8 mouse cellular contexts compared by ENCODE assay signal in the genomic region with DNA sequence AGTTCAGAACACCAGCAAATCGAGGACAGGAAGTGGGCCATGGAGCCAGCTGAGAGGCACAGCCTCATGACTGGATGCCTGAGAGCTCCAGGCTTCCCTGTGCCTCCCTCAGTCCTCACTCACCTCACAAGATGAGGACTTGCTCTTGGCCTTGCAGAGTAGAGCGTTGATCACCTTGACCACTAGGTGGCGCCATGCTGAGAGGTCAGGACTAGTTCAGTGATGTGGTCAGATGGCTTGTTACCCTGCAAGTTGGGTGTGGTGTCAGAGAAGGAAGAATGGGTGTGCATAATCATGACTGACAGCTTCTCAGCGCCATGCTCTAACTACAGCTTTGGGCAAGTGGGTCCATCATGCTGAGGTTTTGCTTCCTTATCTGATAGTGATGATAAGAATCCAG. TPM values are rescaled to one million over a fixed set of nuclear protein-coding genes. Genes with fewer than 3 reads are reported as not detected.
DNase-seq lines count a peak whose midpoint lies in the region; ATAC-seq lines count a peak whose summit lies in the region.

No protein-coding gene starts in this region.

- intact Hi-C loops in gastrocnemius, postnatal 36 days (cut with DNase I), result no loop called here

- ATAC-seq in kidney, embryonic 14.5 days (ENCODE audit: low FRiP score, low TSS enrichment), result no peak

- H3K4me2 ChIP-seq in kidney, embryonic 14.5 days (replicated peaks; ENCODE audit: low read depth, low read length), result no peak overlapping the region

- H3K27me3 ChIP-seq in kidney, embryonic 14.5 days (ENCODE audit: control insufficient read depth, insufficient read depth, low read length), result no peaks in the 10 kb centered on the region
- no peaks in the 10 kb centered on the region for H3K27me3 ChIP-seq in splenic B cell, adult 2 months (ENCODE audit: control insufficient read depth, insufficient read depth, low read length, poor library complexity, severe bottlenecking)

- WGBS in kidney, embryonic 14.5 days, result 36% methylated on average over 4 of the region's 4 CpGs

- H3K9ac ChIP-seq in kidney, embryonic 14.5 days (ENCODE audit: low read depth, low read length), result no peak overlapping the region

- peaks cover 10% of the 10 kb centered on the region; the same call in 1 of the 2 replicates for H3K4me1 ChIP-seq in kidney, embryonic 14.5 days (ENCODE audit: control insufficient read depth, insufficient read depth, low read length)

- H3K36me3 ChIP-seq in kidney, embryonic 14.5 days (ENCODE audit: control insufficient read depth, insufficient read depth, low read length), result no peaks in the 10 kb centered on the region
- H3K36me3 ChIP-seq in splenic B cell, adult 2 months (ENCODE audit: control insufficient read depth, insufficient read depth, low read length, poor library complexity, severe bottlenecking), result no peaks in the 10 kb centered on the region

- no peaks in the 10 kb centered on the region for H3K9me3 ChIP-seq in kidney, embryonic 14.5 days (ENCODE audit: control insufficient read depth, low read length)

- H3K4me3 ChIP-seq in kidney, embryonic 14.5 days (ENCODE audit: low read length), result no peak overlapping the region

- H3K27ac ChIP-seq in kidney, embryonic 14.5 days (ENCODE audit: low read depth, low read length), result no peak overlapping the region

- DNase-seq in kidney, postnatal 10 days, result peak; percentile 46
- DNase-seq in MEL-GATA-1-ER (ENCODE audit: extremely low read depth, low read depth), result peak; percentile 53
- DNase-seq in cerebellum, postnatal 36 days, result peak; percentile 28 to 31
- DNase-seq in lung, postnatal 25 days (ENCODE audit: low spot score), result peak; percentile 37
- peak; percentile 86 for DNase-seq in splenic B cell, adult 2 months (ENCODE audit: low read depth, low spot score)
- DNase-seq in frontal cortex, postnatal 36 days (ENCODE audit: low spot score in 2 of 2), result no peak
- DNase-seq in gastrocnemius, postnatal 36 days, result no peak

RNA-seq across cellular contexts. Expression of a gene that starts 5.2 kb away (rescaled TPM):
- 1.3 and 1.4 TPM in 2 replicates for polyA plus RNA-seq in kidney, embryonic 14.5 days (2014; fragmentation: Nextera tagmentation; extraction: Ambion mirVana)
- under 1 TPM; 0.48 to 0.59 TPM for total RNA-seq in gastrocnemius, postnatal 36 days (2021)

RNA-seq across cellular contexts. Expression of a gene that starts 35.3 kb away (rescaled TPM):
- 79.5 and 97.6 TPM in 2 replicates for polyA plus RNA-seq in kidney, embryonic 14.5 days (2014; fragmentation: Nextera tagmentation; extraction: Ambion mirVana)
- total RNA-seq in gastrocnemius, postnatal 36 days (2021), result 100 to 1,000 TPM in 1 of 2 experiments, 10 to 100 TPM in 1; 99.6 to 104 TPM

RNA-seq across cellular contexts. Expression of a gene that starts 52.6 kb away (rescaled TPM):
- polyA plus RNA-seq in kidney, embryonic 14.5 days (2014; fragmentation: Nextera tagmentation; extraction: Ambion mirVana), result 0.37 TPM in 1 of 2 replicates, not detected in the other
- not detected for total RNA-seq in gastrocnemius, postnatal 36 days (2021)

Comparison
In these comparisons a context has a peak if more than half of its experiments do, and no peak if none do; other contexts are left out.
1. DNase-seq: peak in kidney, postnatal 10 days (single experiment), MEL-GATA-1-ER (single experiment), cerebellum, postnatal 36 days (2 of 2), lung, postnatal 25 days (single experiment) and splenic B cell, adult 2 months (single experiment); none in frontal cortex, postnatal 36 days (0 of 2) and gastrocnemius, postnatal 36 days (0 of 2).